Mouse (Mus musculus): Measurements from ENCODE around the gene Thsd7b. TPM values are rescaled to one million over a fixed set of nuclear protein-coding genes. Genes with fewer than 3 reads are reported as not detected.

Thsd7b gene
- polyA plus RNA-seq, 1 experiment from 2014 or later, result 1.1 TPM

GRCm38 (mm10) chr1:129675878-129676277 is 402.8 kb downstream of the Thsd7b start:
- Histone ChIP-seq H3K9ac (no peak overlapping the region), H3K9me3 (no peaks in the 10 kb centered on the region), H3K27ac (no peak overlapping the region), H3K4me3 (no peak overlapping the region), H3K36me3 (no peaks in the 10 kb centered on the region), H3K4me1 (no peaks in the 10 kb centered on the region), H3K4me2 (no peak overlapping the region), H3K27me3 (no peaks in the 10 kb centered on the region)
- no peak for ATAC-seq (ENCODE audit: borderline replicate concordance, extremely low read depth, low FRiP score, low TSS enrichment)
- 55% methylated on average over 1 of the region's 1 CpGs for WGBS

GRCm38 (mm10) chr1:129678851-129679250 is 405.7 kb downstream of the Thsd7b start:
- no peaks in the 10 kb centered on the region for H3K9me3 ChIP-seq
- H3K4me2 ChIP-seq, result no peak overlapping the region
- H3K36me3 ChIP-seq, result no peaks in the 10 kb centered on the region
- H3K27ac ChIP-seq, result no peak overlapping the region
- 40% methylated on average over 4 of the region's 4 CpGs for WGBS
- ATAC-seq (ENCODE audit: borderline replicate concordance, extremely low read depth, low FRiP score, low TSS enrichment), result no peak
- no peak overlapping the region for H3K9ac ChIP-seq
- H3K4me1 ChIP-seq, result no peaks in the 10 kb centered on the region
- no peak overlapping the region for H3K4me3 ChIP-seq
- H3K27me3 ChIP-seq, result no peaks in the 10 kb centered on the region

- no peaks in the 10 kb centered on the region for H3K36me3 ChIP-seq
- H3K9ac ChIP-seq, result no peak overlapping the region
- H3K4me1 ChIP-seq, result no peaks in the 10 kb centered on the region
- H3K4me2 ChIP-seq, result no peak overlapping the region
- no peaks in the 10 kb centered on the region for H3K27me3 ChIP-seq
- no peaks in the 10 kb centered on the region for H3K9me3 ChIP-seq
- WGBS, result 54% methylated on average over 1 of the region's 1 CpGs
- ATAC-seq (ENCODE audit: borderline replicate concordance, extremely low read depth, low FRiP score, low TSS enrichment), result no peak
- H3K27ac ChIP-seq, result no peak overlapping the region
- no peak overlapping the region for H3K4me3 ChIP-seq
Observed at GRCm38 (mm10) chr1:129705701-129706100, 432.6 kb downstream of the Thsd7b start.

GRCm38 (mm10) chr1:129712706-129713105 is 439.6 kb downstream of the Thsd7b start:
- no peak for ATAC-seq (ENCODE audit: borderline replicate concordance, extremely low read depth, low FRiP score, low TSS enrichment)
- Histone ChIP-seq H3K27me3 (no peaks in the 10 kb centered on the region), H3K4me3 (no peak overlapping the region), H3K27ac (no peak overlapping the region), H3K9ac (no peak overlapping the region), H3K4me1 (no peaks in the 10 kb centered on the region), H3K4me2 (no peak overlapping the region), H3K9me3 (no peaks in the 10 kb centered on the region), H3K36me3 (no peaks in the 10 kb centered on the region)
- 84% methylated on average over 3 of the region's 3 CpGs for WGBS

GRCm38 (mm10) chr1:129713571-129713970 is 440.5 kb downstream of the Thsd7b start:
- no peak for ATAC-seq (ENCODE audit: borderline replicate concordance, extremely low read depth, low FRiP score, low TSS enrichment)
- Histone ChIP-seq H3K4me3 (no peak overlapping the region), H3K4me2 (no peak overlapping the region), H3K4me1 (no peaks in the 10 kb centered on the region), H3K36me3 (no peaks in the 10 kb centered on the region), H3K9ac (no peak overlapping the region), H3K27me3 (no peaks in the 10 kb centered on the region), H3K27ac (no peak overlapping the region), H3K9me3 (no peaks in the 10 kb centered on the region)
- WGBS, result 85% methylated on average over 3 of the region's 3 CpGs

- Histone ChIP-seq H3K9me3 (no peaks in the 10 kb centered on the region), H3K27ac (no peak overlapping the region), H3K27me3 (no peaks in the 10 kb centered on the region), H3K4me1 (no peaks in the 10 kb centered on the region), H3K4me2 (no peak overlapping the region), H3K36me3 (no peaks in the 10 kb centered on the region), H3K9ac (no peak overlapping the region), H3K4me3 (no peak overlapping the region)
- ATAC-seq (ENCODE audit: borderline replicate concordance, extremely low read depth, low FRiP score, low TSS enrichment), result no peak
Observed at GRCm38 (mm10) chr1:129719592-129719991, 446.5 kb downstream of the Thsd7b start.

- no peak for ATAC-seq (ENCODE audit: borderline replicate concordance, extremely low read depth, low FRiP score, low TSS enrichment)
- Histone ChIP-seq H3K27ac (no peak overlapping the region), H3K9ac (no peak overlapping the region), H3K9me3 (no peaks in the 10 kb centered on the region), H3K4me3 (no peak overlapping the region), H3K36me3 (no peaks in the 10 kb centered on the region), H3K27me3 (no peaks in the 10 kb centered on the region), H3K4me2 (no peak overlapping the region), H3K4me1 (no peaks in the 10 kb centered on the region)
- WGBS, result 70% methylated on average over 2 of the region's 2 CpGs
Observed at GRCm38 (mm10) chr1:129731991-129732390, 458.9 kb downstream of the Thsd7b start.

- H3K27ac ChIP-seq, result no peak overlapping the region
- H3K9me3 ChIP-seq, result no peaks in the 10 kb centered on the region
- no peak for ATAC-seq (ENCODE audit: borderline replicate concordance, extremely low read depth, low FRiP score, low TSS enrichment)
- H3K9ac ChIP-seq, result no peak overlapping the region
- WGBS, result 66% methylated on average over 3 of the region's 3 CpGs
- no peak overlapping the region for H3K4me2 ChIP-seq
- H3K4me3 ChIP-seq, result no peak overlapping the region
- no peaks in the 10 kb centered on the region for H3K4me1 ChIP-seq
- H3K36me3 ChIP-seq, result no peaks in the 10 kb centered on the region
- H3K27me3 ChIP-seq, result no peaks in the 10 kb centered on the region
Observed at GRCm38 (mm10) chr1:129747595-129747994, 474.5 kb downstream of the Thsd7b start.

- no peak overlapping the region for H3K27ac ChIP-seq
- no peak overlapping the region for H3K4me2 ChIP-seq
- H3K36me3 ChIP-seq, result no peaks in the 10 kb centered on the region
- ATAC-seq (ENCODE audit: borderline replicate concordance, extremely low read depth, low FRiP score, low TSS enrichment), result no peak
- H3K9me3 ChIP-seq, result no peaks in the 10 kb centered on the region
- no peaks in the 10 kb centered on the region for H3K4me1 ChIP-seq
- no peaks in the 10 kb centered on the region for H3K27me3 ChIP-seq
- 29% methylated on average over 1 of the region's 1 CpGs for WGBS
- no peak overlapping the region for H3K4me3 ChIP-seq
- H3K9ac ChIP-seq, result no peak overlapping the region
Observed at GRCm38 (mm10) chr1:129756548-129757240, 483.6 kb downstream of the Thsd7b start.

- no peak for ATAC-seq (ENCODE audit: borderline replicate concordance, extremely low read depth, low FRiP score, low TSS enrichment)
- WGBS, result 89% methylated on average over 1 of the region's 1 CpGs
- no peak overlapping the region for H3K4me2 ChIP-seq
- no peaks in the 10 kb centered on the region for H3K36me3 ChIP-seq
- H3K4me1 ChIP-seq, result no peaks in the 10 kb centered on the region
- no peak overlapping the region for H3K27ac ChIP-seq
- no peak overlapping the region for H3K4me3 ChIP-seq
- H3K9me3 ChIP-seq, result no peaks in the 10 kb centered on the region
- no peaks in the 10 kb centered on the region for H3K27me3 ChIP-seq
- no peak overlapping the region for H3K9ac ChIP-seq
Observed at GRCm38 (mm10) chr1:129759003-129759402, 485.9 kb downstream of the Thsd7b start.

- Histone ChIP-seq H3K27ac (no peak overlapping the region), H3K4me3 (no peak overlapping the region), H3K4me2 (no peak overlapping the region), H3K36me3 (no peaks in the 10 kb centered on the region), H3K27me3 (no peaks in the 10 kb centered on the region), H3K9ac (no peak overlapping the region), H3K9me3 (no peaks in the 10 kb centered on the region), H3K4me1 (no peaks in the 10 kb centered on the region)
- WGBS, result 93% methylated on average over 1 of the region's 1 CpGs
- no peak for ATAC-seq (ENCODE audit: borderline replicate concordance, extremely low read depth, low FRiP score, low TSS enrichment)
Observed at GRCm38 (mm10) chr1:129761234-129761633, 488.1 kb downstream of the Thsd7b start.

- H3K4me1 ChIP-seq, result no peaks in the 10 kb centered on the region
- H3K4me2 ChIP-seq, result no peak overlapping the region
- no peaks in the 10 kb centered on the region for H3K27me3 ChIP-seq
- no peak overlapping the region for H3K9ac ChIP-seq
- no peak overlapping the region for H3K4me3 ChIP-seq
- H3K9me3 ChIP-seq, result no peaks in the 10 kb centered on the region
- no peak for ATAC-seq (ENCODE audit: borderline replicate concordance, extremely low read depth, low FRiP score, low TSS enrichment)
- H3K27ac ChIP-seq, result no peak overlapping the region
- 38% methylated on average over 2 of the region's 2 CpGs for WGBS
- H3K36me3 ChIP-seq, result no peaks in the 10 kb centered on the region
Observed at GRCm38 (mm10) chr1:129764748-129765147, 491.6 kb downstream of the Thsd7b start.

- H3K4me1 ChIP-seq, result no peaks in the 10 kb centered on the region
- H3K4me2 ChIP-seq, result no peak overlapping the region
- H3K4me3 ChIP-seq, result no peak overlapping the region
- ATAC-seq (ENCODE audit: borderline replicate concordance, extremely low read depth, low FRiP score, low TSS enrichment), result no peak
- no peak overlapping the region for H3K9ac ChIP-seq
- no peaks in the 10 kb centered on the region for H3K36me3 ChIP-seq
- 57% methylated on average over 5 of the region's 5 CpGs for WGBS
- H3K27ac ChIP-seq, result no peak overlapping the region
- no peaks in the 10 kb centered on the region for H3K27me3 ChIP-seq
- H3K9me3 ChIP-seq, result no peaks in the 10 kb centered on the region
Observed at GRCm38 (mm10) chr1:129777055-129777454, 504.0 kb downstream of the Thsd7b start.
